Mouse (Mus musculus): Measurements from ENCODE around the gene Mrps33.

Mrps33 gene

GRCm38 (mm10) chr6:39778506-39778905 is 32.3 kb downstream of the Mrps33 start:
- DNase-seq (ENCODE audit: low read depth): no peak

GRCm38 (mm10) chr6:39776275-39776674 is 34.5 kb downstream of the Mrps33 start:
- DNase-seq (ENCODE audit: low read depth): no peak

GRCm38 (mm10) chr6:39775029-39775428 is 35.8 kb downstream of the Mrps33 start:
- DNase-seq (ENCODE audit: low read depth): no peak

- no peak for DNase-seq (ENCODE audit: low read depth)
These were observed 53.6 kb downstream of the Mrps33 start for GRCm38 (mm10) chr6:39757229-39757628.

All from induced T-regulatory cell, adult 2 months (primary cell).